Mouse (Mus musculus): ENCODE data around the gene Tmem120b. TPM values are rescaled to one million over a fixed set of nuclear protein-coding genes. Genes with fewer than 3 reads are reported as not detected.
"Not testable (repeated sequence)": the region's sequence is repeated elsewhere in the genome, so short reads cannot be mapped to it uniquely, and the experiment has no call there.

Gene Tmem120b
- polyA plus RNA-seq, 1 experiment from 2014 or later = 19.1 TPM

GRCm38 (mm10) chr5:123058251-123059102 lies 9.7 kb upstream of the Tmem120b start:
- Histone ChIP-seq H3K4me3 (peak overlapping the region; percentile 40), H3K9ac (peak overlapping the region; percentile 40), H3K9me3 (no peaks in the 10 kb centered on the region), H3K4me1 (peaks cover 18% of the 10 kb centered on the region), H3K4me2 (replicated peaks) (peak overlapping the region; percentile 57), H3K27ac (peak overlapping the region; percentile 23; the same call in 1 of the 2 replicates), H3K36me3 (no peaks in the 10 kb centered on the region), H3K27me3 (no peaks in the 10 kb centered on the region)
- no peak for ATAC-seq (ENCODE audit: low FRiP score, low read depth)
- WGBS = 44% methylated on average over 16 of the region's 16 CpGs

- peak overlapping the region; percentile 43; the same call in 1 of the 2 replicates for H3K9ac ChIP-seq
- WGBS = 13% methylated on average over 14 of the region's 14 CpGs
Observed at GRCm38 (mm10) chr5:123059757-123060520, 8.3 kb upstream of the Tmem120b start.

GRCm38 (mm10) chr5:123060706-123061401 lies 7.4 kb upstream of the Tmem120b start:
- ATAC-seq (ENCODE audit: low FRiP score, low read depth) = no peak
- Histone ChIP-seq H3K4me3 (0 out of 2 replicates have a peak overlapping the region, but pooled peaks have one; percentile 3), H3K36me3 (no peaks in the 10 kb centered on the region), H3K9me3 (no peaks in the 10 kb centered on the region), H3K4me2 (replicated peaks) (peak overlapping the region; percentile 39), H3K27me3 (no peaks in the 10 kb centered on the region), H3K9ac (0 out of 2 replicates have a peak overlapping the region, but pooled peaks have one; percentile 43), H3K27ac (peak overlapping the region; percentile 69; the same call in 1 of the 2 replicates), H3K4me1 (peaks cover 20% of the 10 kb centered on the region)
- 31% methylated on average over 9 of the region's 9 CpGs for WGBS

More at GRCm38 (mm10) chr5:123059757-123060520, 8.3 kb upstream of the Tmem120b start:
- Histone ChIP-seq H3K9me3 (no peaks in the 10 kb centered on the region), H3K4me2 (replicated peaks) (peak overlapping the region; percentile 39), H3K36me3 (no peaks in the 10 kb centered on the region), H3K27me3 (no peaks in the 10 kb centered on the region), H3K4me3 (0 out of 2 replicates have a peak overlapping the region, but pooled peaks have one; percentile 3), H3K4me1 (peaks cover 20% of the 10 kb centered on the region), H3K27ac (peak overlapping the region; percentile 69; the same call in 1 of the 2 replicates)
- ATAC-seq (ENCODE audit: low FRiP score, low read depth) = no peak

GRCm38 (mm10) chr5:123061402-123061749 lies 6.8 kb upstream of the Tmem120b start:
- not testable (repeated sequence) for ATAC-seq (ENCODE audit: low FRiP score, low read depth); H3K9me3 ChIP-seq; H3K27ac ChIP-seq; H3K4me2 ChIP-seq (replicated peaks); H3K4me3 ChIP-seq; H3K27me3 ChIP-seq; H3K36me3 ChIP-seq; H3K9ac ChIP-seq
- WGBS = 78% methylated on average over 6 of the region's 6 CpGs
- peaks cover 20% of the 10 kb centered on the region for H3K4me1 ChIP-seq

- Histone ChIP-seq H3K4me3 (no peak overlapping the region), H3K36me3 (no peaks in the 10 kb centered on the region), H3K9ac (no peak overlapping the region), H3K27ac (no peak overlapping the region), H3K4me1 (peaks cover 25% of the 10 kb centered on the region), H3K4me2 (replicated peaks) (no peak overlapping the region), H3K27me3 (no peaks in the 10 kb centered on the region), H3K9me3 (no peaks in the 10 kb centered on the region)
- no peak for ATAC-seq (ENCODE audit: low FRiP score, low read depth)
- WGBS = 85% methylated on average over 3 of the region's 3 CpGs
Observed at GRCm38 (mm10) chr5:123063141-123063540, 5.1 kb upstream of the Tmem120b start.

GRCm38 (mm10) chr5:123064207-123064606 lies 4.0 kb upstream of the Tmem120b start:
- no peaks in the 10 kb centered on the region for H3K36me3 ChIP-seq
- H3K9me3 ChIP-seq = no peaks in the 10 kb centered on the region
- no peak overlapping the region for H3K4me2 ChIP-seq (replicated peaks)
- H3K27ac ChIP-seq = no peak overlapping the region
- peaks cover 20% of the 10 kb centered on the region for H3K4me1 ChIP-seq
- H3K4me3 ChIP-seq = no peak overlapping the region
- no peak overlapping the region for H3K9ac ChIP-seq
- ATAC-seq (ENCODE audit: low FRiP score, low read depth) = no peak
- WGBS = 27% methylated on average over 6 of the region's 6 CpGs
- H3K27me3 ChIP-seq = no peaks in the 10 kb centered on the region

GRCm38 (mm10) chr5:123067395-123067995 lies 720 bp upstream of the Tmem120b start:
- no peaks in the 10 kb centered on the region for H3K27me3 ChIP-seq
- 12% methylated on average over 6 of the region's 6 CpGs for WGBS
- H3K4me3 ChIP-seq = no peak overlapping the region
- H3K9me3 ChIP-seq = no peaks in the 10 kb centered on the region
- no peaks in the 10 kb centered on the region for H3K36me3 ChIP-seq
- H3K27ac ChIP-seq = no peak overlapping the region
- ATAC-seq (ENCODE audit: low FRiP score, low read depth) = peak; percentile 73
- peaks cover 7% of the 10 kb centered on the region for H3K4me1 ChIP-seq
- no peak overlapping the region for H3K4me2 ChIP-seq (replicated peaks)
- no peak overlapping the region for H3K9ac ChIP-seq

GRCm38 (mm10) chr5:123068714-123069113 lies 499 bp downstream of the Tmem120b start:
- Histone ChIP-seq H3K9ac (no peak overlapping the region), H3K27me3 (no peaks in the 10 kb centered on the region), H3K36me3 (no peaks in the 10 kb centered on the region), H3K4me1 (peaks cover 7% of the 10 kb centered on the region), H3K4me3 (no peak overlapping the region), H3K9me3 (no peaks in the 10 kb centered on the region), H3K4me2 (replicated peaks) (no peak overlapping the region), H3K27ac (no peak overlapping the region)
- no peak for ATAC-seq (ENCODE audit: low FRiP score, low read depth)
- WGBS = 98% methylated on average over 2 of the region's 2 CpGs

- Histone ChIP-seq H3K4me2 (replicated peaks) (peak overlapping the region; percentile 81), H3K27ac (peak overlapping the region; percentile 49), H3K9ac (peak overlapping the region; percentile 66), H3K4me1 (peaks cover 26% of the 10 kb centered on the region), H3K27me3 (no peaks in the 10 kb centered on the region), H3K9me3 (0 out of 2 replicates have a peak, but pooled peaks cover 3% of the 10 kb centered on the region), H3K36me3 (no peaks in the 10 kb centered on the region), H3K4me3 (peak overlapping the region; percentile 74)
- peak; percentile 90 for ATAC-seq (ENCODE audit: low FRiP score, low read depth)
- 11% methylated on average over 33 of the region's 45 CpGs for WGBS
Observed at GRCm38 (mm10) chr5:123075576-123076418, 7.6 kb downstream of the Tmem120b start.

- 0 out of 2 replicates have a peak, but pooled peaks cover 3% of the 10 kb centered on the region for H3K9me3 ChIP-seq
- peak; percentile 87 for ATAC-seq (ENCODE audit: low FRiP score, low read depth)
- no peaks in the 10 kb centered on the region for H3K27me3 ChIP-seq
- H3K9ac ChIP-seq = peak overlapping the region; percentile 66
- peaks cover 26% of the 10 kb centered on the region for H3K4me1 ChIP-seq
- H3K4me3 ChIP-seq = peak overlapping the region; percentile 74
- peak overlapping the region; percentile 49 for H3K27ac ChIP-seq
- no peaks in the 10 kb centered on the region for H3K36me3 ChIP-seq
- 5% methylated on average over 35 of the region's 35 CpGs for WGBS
- peak overlapping the region; percentile 81 for H3K4me2 ChIP-seq (replicated peaks)
Observed at GRCm38 (mm10) chr5:123076419-123077281, 8.4 kb downstream of the Tmem120b start.

Measured in limb, embryonic 13.5 days (tissue).